Mouse (Mus musculus): Measurements from ENCODE around the gene Zfp618. TPM values are rescaled to one million over a fixed set of nuclear protein-coding genes. Genes with fewer than 3 reads are reported as not detected.

The Zfp618 gene
- polyA plus RNA-seq, 1 experiment: not detected

- no peak for TF ChIP-seq GATA1 (IDR thresholded peaks at IDR 0.05; ENCODE audit: low read length)
These were observed 159.6 kb downstream of the Zfp618 start for GRCm38 (mm10) chr4:63124861-63125466.

GRCm38 (mm10) chr4:63129891-63130624 is 164.7 kb downstream of the Zfp618 start:
- TF ChIP-seq GATA1 (IDR thresholded peaks at IDR 0.05; ENCODE audit: low read length): no peak

DNA sequence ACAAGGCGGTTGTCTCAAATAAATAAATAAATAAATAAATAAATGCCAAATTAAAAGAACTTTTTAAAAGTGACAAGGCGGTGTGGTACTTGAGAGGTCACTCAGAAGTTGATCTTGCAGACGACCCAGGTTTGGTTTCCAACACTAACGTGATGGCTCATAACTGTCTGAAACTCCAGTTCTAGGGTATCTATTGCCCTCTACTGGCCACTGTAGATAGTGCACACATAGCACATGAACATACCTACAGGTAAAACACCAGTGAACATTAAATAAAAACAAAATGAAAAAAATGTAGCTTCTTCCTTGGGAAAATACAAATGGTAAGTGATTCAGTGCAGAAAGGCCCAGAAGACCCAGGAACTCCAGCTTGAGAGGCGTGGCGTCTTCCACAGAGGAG is 181.9 kb downstream of the Zfp618 start:
- no peak for TF ChIP-seq GATA1 (IDR thresholded peaks at IDR 0.05; ENCODE audit: low read length)

GRCm38 (mm10) chr4:63151127-63151526 is 185.8 kb downstream of the Zfp618 start:
- no peak for TF ChIP-seq GATA1 (IDR thresholded peaks at IDR 0.05; ENCODE audit: low read length)

- TF ChIP-seq GATA1 (IDR thresholded peaks at IDR 0.05; ENCODE audit: low read length): no peak
These were observed 188.7 kb downstream of the Zfp618 start for GRCm38 (mm10) chr4:63154028-63154427.

- TF ChIP-seq GATA1 (IDR thresholded peaks at IDR 0.05; ENCODE audit: low read length): no peak
These were observed 189.3 kb downstream of the Zfp618 start, which contains the start of gene Ambp for GRCm38 (mm10) chr4:63154699-63155098. TSS of gene Ambp (minus strand) at chr4:63154799.

DNA sequence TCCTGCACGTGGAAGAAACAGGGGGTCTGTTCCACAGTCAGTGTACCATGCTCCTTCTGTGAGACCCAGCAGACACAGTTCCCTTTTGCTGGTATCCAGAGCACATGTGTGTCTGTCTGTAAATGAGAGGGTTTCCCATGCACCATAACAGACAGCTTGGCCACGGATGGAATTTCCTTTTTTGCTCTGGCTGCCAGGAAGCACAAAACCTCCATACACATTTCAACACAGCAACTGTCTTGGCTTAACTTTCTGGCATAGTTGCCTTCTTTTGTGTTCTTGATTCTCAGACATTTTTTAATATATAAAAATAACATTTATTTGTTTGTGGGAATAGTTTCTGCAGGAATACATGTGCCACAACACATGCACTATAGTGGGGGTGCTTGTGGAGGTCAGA is 190.2 kb downstream of the Zfp618 start:
- TF ChIP-seq GATA1 (IDR thresholded peaks at IDR 0.05; ENCODE audit: low read length): no peak

GRCm38 (mm10) chr4:63156726-63157634 is 191.6 kb downstream of the Zfp618 start:
- no peak for TF ChIP-seq GATA1 (IDR thresholded peaks at IDR 0.05; ENCODE audit: low read length)

GRCm38 (mm10) chr4:63158192-63158591 is 192.8 kb downstream of the Zfp618 start:
- no peak for TF ChIP-seq GATA1 (IDR thresholded peaks at IDR 0.05; ENCODE audit: low read length)

GRCm38 (mm10) chr4:63158961-63159592 is 193.7 kb downstream of the Zfp618 start:
- no peak for TF ChIP-seq GATA1 (IDR thresholded peaks at IDR 0.05; ENCODE audit: low read length)

- no peak for TF ChIP-seq GATA1 (IDR thresholded peaks at IDR 0.05; ENCODE audit: low read length)
These were observed 200.3 kb downstream of the Zfp618 start for GRCm38 (mm10) chr4:63165636-63166035.

DNA sequence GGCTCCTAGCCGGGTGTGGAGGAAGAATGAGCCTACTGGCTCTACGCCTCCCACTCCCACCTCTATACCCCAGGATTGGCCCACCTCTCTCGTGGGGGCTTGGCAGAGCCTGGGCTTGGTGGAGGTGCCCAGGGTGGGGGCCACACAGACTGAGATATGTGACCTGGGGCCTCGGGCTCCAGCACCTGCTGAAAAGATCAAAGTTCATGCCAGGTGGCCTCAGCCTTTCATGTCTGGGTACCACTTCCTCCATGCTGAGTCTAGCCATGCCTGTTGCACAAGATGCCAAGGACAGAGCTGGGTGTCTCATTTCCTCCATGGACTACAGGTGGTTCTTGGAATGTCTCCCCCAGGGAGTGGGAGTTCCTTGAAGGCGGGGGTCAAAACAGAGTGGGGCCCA is 200.9 kb downstream of the Zfp618 start:
- no peak for TF ChIP-seq GATA1 (IDR thresholded peaks at IDR 0.05; ENCODE audit: low read length)

GRCm38 (mm10) chr4:63170061-63170460 is 204.7 kb downstream of the Zfp618 start:
- no peak for TF ChIP-seq GATA1 (IDR thresholded peaks at IDR 0.05; ENCODE audit: low read length)

GRCm38 (mm10) chr4:63171122-63171521 is 205.7 kb downstream of the Zfp618 start:
- TF ChIP-seq GATA1 (IDR thresholded peaks at IDR 0.05; ENCODE audit: low read length): no peak

- no peak for TF ChIP-seq GATA1 (IDR thresholded peaks at IDR 0.05; ENCODE audit: low read length)
These were observed 206.8 kb downstream of the Zfp618 start, which contains the start of gene Kif12 for GRCm38 (mm10) chr4:63171969-63172685. TSS of gene Kif12 (minus strand) at chr4:63172131.
